Mouse (Mus musculus) kidney, adult 2 months (tissue): ENCODE data around the gene Slc4a4.

Experiments used
- CTCF ChIP-seq: fragments of 200-500 bp; conservative IDR thresholded peaks from 2 replicates; pipeline ENCODE4 v1.5.1; 2011; ENCODE audit warnings: low read depth, mild to moderate bottlenecking, control low read depth, low read length, moderate library complexity, mixed read lengths; ENCODE audit not compliant: insufficient read depth, insufficient read length
- POLR2A ChIP-seq: fragments of 200-500 bp; IDR thresholded peaks from one replicate; pipeline ENCODE4 v1.6.1; 2011; ENCODE audit warnings: low read depth, low read length, control low read depth

DNA sequence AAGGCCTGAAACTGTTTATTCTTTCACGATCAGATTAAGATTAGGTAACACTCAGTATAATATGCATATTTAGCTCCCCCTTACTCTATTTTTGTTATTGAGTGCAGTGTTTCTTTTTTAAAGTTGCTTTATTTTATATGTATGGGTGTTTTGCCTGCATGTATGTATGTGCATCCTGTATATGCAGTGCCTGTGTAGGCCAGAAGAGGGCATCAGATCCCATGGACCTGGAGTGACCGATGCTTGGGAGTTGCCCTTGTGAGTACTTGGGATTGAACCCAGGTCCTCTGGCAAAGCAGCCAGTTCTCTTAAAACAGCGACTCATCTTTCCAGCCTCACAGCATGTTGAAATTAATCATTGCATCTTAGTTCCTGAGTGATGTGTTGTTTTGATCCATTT, 21.0 kb downstream of the Slc4a4 start:
- TF ChIP-seq CTCF = peak; percentile 35
- TF ChIP-seq POLR2A = no peak
